In genomic region chr9:23202431-23202830, GRCm38 (mm10) we compare ENCODE assay signal across 22 mouse cellular contexts. TPM values are rescaled to one million over a fixed set of nuclear protein-coding genes. Genes with fewer than 3 reads are reported as not detected.
DNase-seq lines count a peak whose midpoint lies in the region; ATAC-seq and TF ChIP-seq lines count a peak whose summit lies in the region.
"Had no signal": no experiment of that assay in that cellular context is flagged by ENCODE, and none has a peak within 500 bp of the region (broad histone marks: within the 10 kb centered on the region; RNA-seq: fewer than 3 reads in every experiment).

No protein-coding gene starts in this region.

- no peak overlapping the region for H3K4me3 ChIP-seq in kidney, adult 2 months (ENCODE audit: insufficient read depth, low read depth, low read length)
- H3K4me3 ChIP-seq in thymus, adult 2 months (ENCODE audit: control insufficient read depth, insufficient read depth, low read length) = no peak overlapping the region
- H3K4me3 ChIP-seq: embryonic facial prominence, embryonic 13.5 days; forebrain, embryonic 13.5 days; gastrocnemius, adult 2 months; heart, adult 2 months; heart, embryonic 12.5 days; hindbrain, embryonic 15.5 days had no signal

- 79% methylated on average over 4 of the region's 4 CpGs for WGBS in kidney, adult 2 months
- WGBS in thymus, adult 2 months = 88% methylated on average over 4 of the region's 4 CpGs

- H3K4me1 ChIP-seq in kidney, adult 2 months (ENCODE audit: control insufficient read depth, insufficient read depth, low read length) = peaks cover 14% of the 10 kb centered on the region
- H3K4me1 ChIP-seq in thymus, adult 2 months (replicated peaks; ENCODE audit: control insufficient read depth, insufficient read depth, low read length) = no peaks in the 10 kb centered on the region

- no peak for TF ChIP-seq POLR2A in kidney, adult 2 months (IDR thresholded peaks at IDR 0.05; ENCODE audit: low read depth, low read length)
- no peak for TF ChIP-seq POLR2A in thymus, adult 2 months (IDR thresholded peaks at IDR 0.05; ENCODE audit: control insufficient read depth, extremely low read depth, insufficient read depth, low read length, poor library complexity)

- H3K27me3 ChIP-seq in kidney, adult 2 months (replicated peaks; ENCODE audit: control insufficient read depth, insufficient read depth, low read length) = no peaks in the 10 kb centered on the region
- no peaks in the 10 kb centered on the region for H3K27me3 ChIP-seq in thymus, adult 2 months (ENCODE audit: control insufficient read depth, insufficient read depth, low read length)
- H3K27me3 ChIP-seq: forebrain, embryonic 13.5 days; heart, embryonic 12.5 days; hindbrain, embryonic 15.5 days had no signal

- no peak for TF ChIP-seq CTCF in kidney, adult 2 months (conservative IDR thresholded peaks at IDR 0.05; ENCODE audit: insufficient read depth, insufficient read length, low read depth, low read length)
- TF ChIP-seq CTCF in thymus, adult 2 months (IDR thresholded peaks at IDR 0.05; ENCODE audit: borderline replicate concordance, control insufficient read depth, extremely low read depth, insufficient read depth, low read length, poor library complexity) = no peak

- no peaks in the 10 kb centered on the region for H3K36me3 ChIP-seq in kidney, adult 2 months (ENCODE audit: control insufficient read depth, insufficient read depth, low read length)
- no peaks in the 10 kb centered on the region for H3K36me3 ChIP-seq in thymus, adult 2 months (ENCODE audit: control insufficient read depth, insufficient read depth, low read length)
- H3K36me3 ChIP-seq: embryonic facial prominence, embryonic 13.5 days; heart, embryonic 12.5 days; hindbrain, embryonic 15.5 days had no signal

- H3K27ac ChIP-seq in kidney, adult 2 months (ENCODE audit: insufficient read depth, low read depth, low read length) = no peak overlapping the region
- H3K27ac ChIP-seq in thymus, adult 2 months (ENCODE audit: control insufficient read depth, insufficient read depth, low read length) = no peak overlapping the region
- H3K27ac ChIP-seq: embryonic facial prominence, embryonic 13.5 days; forebrain, embryonic 13.5 days; gastrocnemius, adult 2 months; heart, adult 2 months; hindbrain, embryonic 15.5 days had no signal

- ATAC-seq in granulocyte monocyte progenitor cell, adult 5-6 weeks (replicated peaks; ENCODE audit: poor library complexity, severe bottlenecking) = no peak
- ATAC-seq: forebrain, embryonic 13.5 days; forebrain, postnatal 0 days; inflammation-experienced regulatory T-cells, adult 6 months had no signal

- DNase-seq in kidney, adult 2 months = peak; percentile 10
- DNase-seq in kidney, postnatal 14 days = no peak
- DNase-seq in 3T3-L1 (ENCODE audit: low read depth, low spot score) = peak; percentile 52
- peak; percentile 14 for DNase-seq in adrenal gland, adult 8-10 months
- peak; percentile 49 to 50 for DNase-seq in adrenal gland, postnatal 36 days
- DNase-seq in thymus, adult 2 months = no peak
- DNase-seq in testis, postnatal 14 days (ENCODE audit: low spot score) = no peak
- DNase-seq: cerebellum, adult 11 months; cerebellum, adult 9-10 months; cerebellum, postnatal 25 days; forebrain, postnatal 0 days; gastrocnemius, adult 2 months; gastrocnemius, postnatal 25 days; heart, adult 2 months; kidney, adult 18-20 months had no signal

RNA-seq across cellular contexts. Expression of gene Bmper, which starts 20.4 kb away (rescaled TPM):
- polyA plus RNA-seq in kidney, adult 2 months (2012; rRNA removed) = 0.27 and 0.30 TPM in 2 replicates
- total RNA-seq in adrenal gland, adult 8-10 months (2022) = 1 to 10 TPM in 1 of 4 experiments, under 1 TPM in 3; 0.66 to 1.1 (median 0.75) TPM
- total RNA-seq in adrenal gland, postnatal 36 days (2021) = 1 to 10 TPM; 2.2 to 2.7 TPM
- 0.18 and 0.40 TPM in 2 replicates for polyA plus RNA-seq in thymus, adult 2 months (2012; rRNA removed)
- not detected in 2 replicates for total RNA-seq in granulocyte monocyte progenitor cell, adult 5-6 weeks (2014; fragmentation: Nextera tagmentation)
- total RNA-seq in granulocyte monocyte progenitor cell, adult 5-6 weeks (2017) = not detected in 2 replicates
- total RNA-seq: MEL had no signal
- polyA plus RNA-seq: inflammation-experienced regulatory T-cells, adult 6 months had no signal

Comparison
In these comparisons a context has a peak if more than half of its experiments do, and no peak if none do; other contexts are left out.
1. DNase-seq: peak in kidney, adult 2 months (single experiment), 3T3-L1 (single experiment), adrenal gland, adult 8-10 months (single experiment) and adrenal gland, postnatal 36 days (2 of 2); none in kidney, postnatal 14 days (single experiment), thymus, adult 2 months (single experiment) and testis, postnatal 14 days (single experiment).